Mouse (Mus musculus): ENCODE measurements around the gene Rpl31. TPM values are rescaled to one million over a fixed set of nuclear protein-coding genes. Genes with fewer than 3 reads are reported as not detected.
A peak's percentile ranks its signal among the peaks of the same experiment; 100 is the strongest.

Rpl31 gene
- 100 to 1,000 TPM; 494 to 584 TPM for total RNA-seq (2021)
- long read RNA-seq, experiment 1, transcript Rpl31-201 (5 exons, 1,049 nt): minor isoform, 14 of 38 reads
- long read RNA-seq, experiment 1, transcript Rpl31-202 (5 exons, 487 nt): major isoform, 15 of 38 reads
- long read RNA-seq, experiment 1, partial matches to known transcripts: 0 of 38 reads
- long read RNA-seq, experiment 1, other reads (novel, unspliced or antisense): 5 of 38 reads
- long read RNA-seq, experiment 2, transcript Rpl31-201 (5 exons, 1,049 nt): major isoform, 24 of 46 reads
- long read RNA-seq, experiment 2, transcript Rpl31-203 (4 exons, 630 nt): minor isoform, 6 of 46 reads
- long read RNA-seq, experiment 2, transcript Rpl31-202 (5 exons, 487 nt): minor isoform, 9 of 46 reads
- long read RNA-seq, experiment 2, partial matches to known transcripts: 2 of 46 reads
- long read RNA-seq, experiment 2, other reads (novel, unspliced or antisense): 3 of 46 reads

DNA sequence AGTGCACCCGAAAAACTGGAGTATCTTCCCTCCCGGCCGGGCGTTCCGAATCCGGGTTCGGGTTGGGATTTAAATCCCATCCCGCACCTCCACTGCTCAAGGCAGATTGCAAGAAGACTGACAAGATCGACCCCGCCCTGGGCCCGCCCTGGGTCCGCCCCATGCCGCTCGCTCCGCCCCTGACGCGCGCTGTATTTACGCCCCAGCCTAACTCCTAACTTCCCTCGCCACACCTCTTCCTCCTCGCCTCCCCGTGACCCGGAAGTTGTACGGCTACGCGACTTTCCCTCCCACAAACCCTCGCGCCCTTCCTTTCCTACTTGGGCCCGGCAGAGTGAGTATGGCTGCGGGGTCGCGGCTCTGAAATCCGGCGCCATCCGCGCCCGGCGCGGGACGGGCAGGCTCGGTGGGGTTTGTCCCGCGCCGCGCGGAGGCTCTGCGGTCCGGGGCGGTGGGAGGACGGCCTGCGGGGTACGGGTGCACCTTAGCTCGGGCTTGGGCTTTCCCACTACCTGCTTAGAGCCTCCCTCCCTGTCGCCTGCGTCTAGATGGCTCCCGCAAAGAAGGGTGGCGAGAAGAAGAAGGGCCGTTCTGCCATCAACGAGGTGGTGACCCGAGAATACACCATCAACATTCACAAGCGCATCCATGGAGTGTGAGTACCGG, at the start of gene Rpl31:
Gene Rpl31, plus strand, starts transcription at position 242 of the 666 bp plus-strand sequence.
- peak; percentile 97 to 98 for DNase-seq
- intact Hi-C loops (cut with DNase I): no loop called here

DNA sequence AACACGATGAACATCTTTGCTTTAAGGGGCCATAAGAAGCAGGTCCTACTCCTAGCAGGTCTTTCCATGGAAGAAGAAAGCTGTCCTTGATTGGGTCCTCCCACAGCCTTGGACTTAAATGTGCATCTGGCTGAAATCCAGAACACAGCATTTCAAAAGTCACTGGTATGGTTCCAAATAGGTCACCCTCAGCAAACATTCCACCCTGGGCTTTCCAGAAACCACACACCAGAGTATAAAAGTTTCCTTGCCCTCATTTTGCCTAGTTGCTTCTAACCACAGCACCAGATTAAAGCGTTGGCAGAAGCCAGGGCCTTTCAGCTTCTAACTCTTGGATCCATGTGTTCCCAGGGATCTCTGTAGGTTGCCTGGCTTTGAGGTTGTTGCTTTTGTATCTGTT, 49.7 kb upstream of the Rpl31 start:
- peak in 1 of 2 experiments; percentile 48 for DNase-seq
- intact Hi-C loops (cut with DNase I): no loop called here

DNA sequence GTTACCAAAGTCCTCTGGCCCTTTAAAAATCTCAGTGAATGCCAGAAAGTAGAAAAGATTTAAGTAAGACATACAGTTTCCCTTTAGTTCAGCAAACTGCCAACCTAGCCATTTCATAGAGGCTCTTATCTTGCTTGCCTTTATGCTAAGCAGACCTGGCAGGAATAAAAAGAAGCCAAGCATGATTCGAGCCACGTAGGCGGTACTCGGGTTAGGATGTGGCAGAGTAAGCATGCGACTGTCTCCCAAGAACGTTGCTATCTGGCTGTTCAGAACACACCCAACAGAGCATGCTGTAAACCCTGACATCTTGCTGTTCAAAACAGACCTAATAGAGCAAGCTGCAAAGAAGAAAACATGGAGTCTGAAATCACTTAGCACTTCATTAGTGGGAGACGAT, 48.8 kb upstream of the Rpl31 start:
- DNase-seq: no peak
- intact Hi-C loops (cut with DNase I): no loop called here

DNA sequence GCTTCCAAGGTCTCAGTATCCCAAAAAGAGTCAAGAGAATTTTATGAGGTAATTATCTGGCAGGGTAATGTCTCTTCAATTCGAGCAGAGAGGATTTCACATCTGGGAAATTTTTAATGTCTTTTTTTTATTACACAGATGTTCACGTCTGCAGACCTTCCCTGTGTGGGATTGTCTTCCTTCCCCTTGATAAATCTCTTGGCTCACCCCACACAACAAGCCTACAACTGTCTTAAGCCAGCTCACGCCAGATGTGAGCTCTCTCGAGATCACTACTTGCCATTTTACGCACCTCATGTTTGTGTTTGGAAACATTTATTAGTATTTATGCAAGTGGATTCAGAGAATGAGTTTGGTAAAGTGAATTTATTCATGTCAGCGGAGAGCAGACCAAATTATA, 45.7 kb upstream of the Rpl31 start:
- DNase-seq: no peak
- intact Hi-C loops (cut with DNase I): no loop called here

GRCm38 (mm10) chr1:39325228-39325627, 42.4 kb upstream of the Rpl31 start:
- DNase-seq: no peak
- intact Hi-C loops (cut with DNase I): no loop called here

DNA sequence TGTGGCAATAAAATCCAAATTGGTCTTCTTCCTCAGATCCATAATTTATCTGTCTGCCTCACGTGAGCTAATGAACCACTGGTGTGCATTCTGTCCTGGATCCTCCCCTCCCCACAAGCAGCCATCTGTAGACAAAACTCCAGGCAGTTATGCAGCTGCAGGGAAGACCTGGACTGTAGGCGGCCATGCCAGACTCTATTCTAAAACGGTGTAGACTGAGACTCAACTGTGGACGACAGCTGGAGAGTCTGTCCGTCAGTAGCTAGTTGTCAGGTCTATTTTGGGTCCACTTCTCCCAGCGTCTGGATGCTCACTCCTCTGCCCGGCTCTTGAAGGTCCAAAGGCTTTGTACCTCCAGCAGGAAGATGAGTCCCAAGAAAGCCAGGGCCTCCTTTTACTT, 40.1 kb upstream of the Rpl31 start:
- intact Hi-C loops (cut with DNase I): no loop called here

GRCm38 (mm10) chr1:39330857-39331594, 36.6 kb upstream of the Rpl31 start:
- intact Hi-C loops (cut with DNase I): no loop called here
- DNase-seq: peak; percentile 34 to 70

More for the DNA sequence above, 40.1 kb upstream of the Rpl31 start:
- no peak for DNase-seq

DNA sequence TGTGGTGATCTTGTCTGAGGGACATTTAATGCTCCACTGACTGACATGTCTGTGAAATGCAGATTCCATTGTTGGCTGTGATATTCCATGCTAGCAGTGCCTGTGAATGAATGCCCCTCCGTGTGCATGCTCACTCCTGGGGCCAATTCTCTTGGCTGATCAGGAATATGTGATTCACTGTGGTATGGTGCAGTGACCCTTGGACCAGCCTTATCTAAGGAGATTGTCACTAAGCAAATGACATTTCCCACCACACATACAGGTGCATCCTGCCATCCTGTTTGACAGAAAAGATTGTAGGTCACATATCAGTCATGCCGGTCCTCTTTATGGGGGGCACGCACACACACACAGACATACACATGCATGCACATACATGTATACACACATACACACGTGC, 35.2 kb upstream of the Rpl31 start:
- intact Hi-C loops (cut with DNase I): no loop called here

DNA sequence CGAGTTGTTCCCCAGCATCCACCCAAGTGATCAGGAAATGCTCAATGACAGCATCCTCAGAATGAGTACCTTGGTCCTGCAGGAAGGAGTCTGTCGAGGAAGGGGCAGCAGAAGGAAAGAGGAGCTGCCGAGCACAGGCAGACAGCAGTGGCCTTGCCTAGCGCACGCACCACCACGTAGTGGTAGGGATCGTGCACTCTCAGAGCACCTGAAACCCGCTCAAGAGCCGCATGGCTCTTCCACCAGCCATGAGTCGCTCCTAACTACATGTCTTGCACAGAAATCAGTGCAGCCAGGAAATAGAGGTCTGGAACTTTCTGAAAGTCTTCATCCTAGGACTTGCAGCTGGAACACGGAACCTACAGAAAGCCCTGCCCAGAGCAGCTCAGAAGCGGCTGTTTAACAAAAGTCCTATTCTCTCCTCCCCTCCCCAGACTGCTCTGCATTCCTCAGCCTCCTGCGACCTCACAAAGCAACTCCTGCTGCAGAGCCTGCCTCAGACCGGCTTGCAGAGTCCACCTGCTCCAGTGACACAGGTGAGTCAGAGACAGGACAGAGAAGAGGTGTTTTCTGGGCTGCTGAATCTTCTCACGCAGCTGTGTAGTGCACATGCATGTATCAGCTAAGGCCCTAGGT, 32.0 kb upstream of the Rpl31 start:
- DNase-seq: no peak
- intact Hi-C loops (cut with DNase I): loop anchor here (5.0 kb wide), 1 partner anchor 123 kb away; no protein-coding TSS in a partner anchor

More for the DNA sequence above, 35.2 kb upstream of the Rpl31 start:
- DNase-seq: no peak

GRCm38 (mm10) chr1:39336788-39337187, 30.9 kb upstream of the Rpl31 start:
- intact Hi-C loops (cut with DNase I): loop anchor here (5.0 kb wide), 1 partner anchor 124 kb away; no protein-coding TSS in a partner anchor
- no peak for DNase-seq

- intact Hi-C loops (cut with DNase I): loop anchor here (5.0 kb wide), 1 partner anchor 127 kb away; no protein-coding TSS in a partner anchor
- no peak for DNase-seq
Measured at GRCm38 (mm10) chr1:39338831-39339230, 28.8 kb upstream of the Rpl31 start.

DNA sequence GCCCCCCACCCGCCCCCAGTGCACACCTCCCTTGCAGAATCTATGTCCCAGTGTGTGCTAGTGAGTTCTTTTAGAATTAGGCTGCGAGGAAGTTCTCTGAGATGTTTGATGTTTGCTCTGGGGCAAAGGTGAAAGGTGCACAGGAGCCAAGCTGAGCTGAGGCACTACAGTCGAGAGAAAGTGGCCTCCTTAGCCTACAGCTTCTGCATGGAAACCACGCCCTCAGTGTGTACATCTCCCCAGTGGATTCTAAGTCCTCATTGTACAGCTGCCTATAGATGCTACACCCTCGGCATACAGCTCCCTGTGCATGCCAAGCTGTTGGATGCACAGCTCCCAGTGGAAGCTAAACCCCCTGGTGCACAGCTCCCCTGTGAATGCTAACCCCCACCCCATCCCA, 28.2 kb upstream of the Rpl31 start:
- DNase-seq: no peak
- intact Hi-C loops (cut with DNase I): loop anchor here (5.0 kb wide), 1 partner anchor 127 kb away; no protein-coding TSS in a partner anchor

DNA sequence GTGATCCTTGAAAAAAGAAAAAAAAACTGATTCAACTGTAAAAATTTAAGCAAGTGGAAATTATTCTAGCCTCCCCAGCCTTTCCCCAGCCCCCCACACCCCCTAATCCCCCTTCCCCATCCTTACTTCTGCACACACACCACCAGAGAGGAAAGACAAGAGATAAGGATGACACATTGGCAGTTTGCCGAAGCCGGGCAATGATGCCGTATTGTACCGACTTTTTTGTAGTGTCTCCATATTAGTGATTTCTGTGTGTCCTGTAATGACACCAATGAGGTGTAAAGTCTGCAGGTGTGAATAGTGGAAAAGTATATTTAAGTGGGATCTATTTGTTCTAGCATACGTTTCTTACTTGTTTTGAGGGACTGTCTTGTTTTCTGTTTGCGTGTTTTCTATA, 27.5 kb upstream of the Rpl31 start:
- DNase-seq: no peak
- intact Hi-C loops (cut with DNase I): loop anchor here (1.0 to 5.0 kb wide), 3 partner anchors 148 to 339 kb away; partner anchors contain the start of gene Npas2

DNA sequence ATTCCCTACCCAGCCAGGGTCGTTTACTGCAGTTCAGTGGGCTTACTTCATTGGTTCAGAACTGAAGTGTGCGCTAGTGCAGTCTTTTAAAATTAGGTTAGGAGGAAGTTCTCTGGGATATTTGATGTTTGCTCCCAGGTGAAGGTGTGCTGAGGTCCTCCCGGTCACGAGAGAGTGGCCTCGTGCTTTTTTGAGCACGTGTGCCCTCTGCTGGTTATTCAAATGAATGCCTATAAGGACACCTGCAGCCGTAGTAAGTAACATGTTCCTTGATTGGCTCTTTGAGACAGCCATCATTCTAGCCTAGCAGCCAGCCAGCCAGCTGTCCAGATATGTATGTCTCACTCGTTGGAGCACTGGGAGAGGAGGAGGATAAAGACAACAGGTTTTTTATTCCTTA, 27.0 kb upstream of the Rpl31 start:
- DNase-seq: peak; percentile 47 to 60

GRCm38 (mm10) chr1:39341807-39342206, 25.8 kb upstream of the Rpl31 start:
- DNase-seq: peak; percentile 25 to 42
- intact Hi-C loops (cut with DNase I): loop anchor here (2.0 to 5.0 kb wide), 2 partner anchors 150 to 341 kb away; partner anchors contain the start of gene Npas2

More for the DNA sequence above, 27.0 kb upstream of the Rpl31 start:
- intact Hi-C loops (cut with DNase I): loop anchor here (1.0 to 5.0 kb wide), 3 partner anchors 148 to 340 kb away; partner anchors contain the start of gene Npas2

DNA sequence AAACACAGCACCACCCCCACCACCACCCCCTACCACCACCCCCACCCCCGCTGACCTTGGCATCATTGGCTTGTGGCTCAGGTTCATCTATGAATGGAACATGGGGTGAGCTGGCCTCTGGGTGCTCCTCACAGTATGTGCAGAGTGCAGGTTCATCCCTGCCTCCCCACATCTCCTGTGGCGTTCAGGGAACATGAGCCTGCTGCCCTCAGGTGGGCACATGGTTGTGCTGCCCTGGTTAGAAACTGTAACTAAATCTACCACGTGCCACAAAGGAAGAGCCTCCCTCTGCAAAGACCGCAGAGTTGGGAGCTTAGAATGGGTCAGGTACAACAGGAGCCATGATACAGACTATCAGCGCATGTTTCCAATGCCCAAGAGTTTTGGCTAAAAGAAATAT, 24.4 kb upstream of the Rpl31 start:
- no peak for DNase-seq
- intact Hi-C loops (cut with DNase I): loop anchor here (5.0 kb wide), 1 partner anchor 151 kb away; the partner anchor contains the start of gene Npas2

DNA sequence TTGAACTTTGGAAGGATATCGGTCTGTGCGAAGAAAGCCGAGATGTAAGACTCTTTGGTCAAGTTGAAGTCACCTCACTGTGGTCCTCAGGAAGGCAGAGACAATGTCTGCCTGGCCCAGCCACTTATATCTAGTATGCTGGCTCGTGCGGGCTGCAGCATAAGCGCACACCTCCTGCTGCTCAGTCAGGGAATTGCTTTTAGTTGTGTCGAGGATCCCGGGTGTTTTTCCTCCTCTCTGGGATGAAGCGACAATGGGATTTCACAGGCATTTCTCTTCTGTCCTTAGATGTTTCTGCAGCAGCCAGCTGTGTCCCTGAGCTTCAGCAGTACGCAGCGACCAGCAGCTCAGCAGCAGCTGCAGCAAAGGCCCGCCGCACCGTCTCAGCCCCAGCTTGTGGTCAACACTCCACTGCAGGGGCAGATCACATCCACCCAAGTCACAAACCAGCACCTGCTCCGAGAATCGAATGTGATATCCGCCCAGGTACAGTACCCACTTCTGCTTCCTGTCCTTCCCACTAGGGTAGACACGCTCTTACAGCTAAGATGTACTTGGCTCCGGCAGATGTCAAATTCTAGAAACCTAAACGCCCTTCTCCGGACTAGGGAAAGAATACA, 22.6 kb upstream of the Rpl31 start:
- DNase-seq: no peak
- intact Hi-C loops (cut with DNase I): loop anchor here (5.0 kb wide), 1 partner anchor 153 kb away; the partner anchor contains the start of gene Npas2

- intact Hi-C loops (cut with DNase I): no loop called here
- DNase-seq: peak; percentile 30 to 53
Measured at GRCm38 (mm10) chr1:39349001-39349400, 18.6 kb upstream of the Rpl31 start.

DNA sequence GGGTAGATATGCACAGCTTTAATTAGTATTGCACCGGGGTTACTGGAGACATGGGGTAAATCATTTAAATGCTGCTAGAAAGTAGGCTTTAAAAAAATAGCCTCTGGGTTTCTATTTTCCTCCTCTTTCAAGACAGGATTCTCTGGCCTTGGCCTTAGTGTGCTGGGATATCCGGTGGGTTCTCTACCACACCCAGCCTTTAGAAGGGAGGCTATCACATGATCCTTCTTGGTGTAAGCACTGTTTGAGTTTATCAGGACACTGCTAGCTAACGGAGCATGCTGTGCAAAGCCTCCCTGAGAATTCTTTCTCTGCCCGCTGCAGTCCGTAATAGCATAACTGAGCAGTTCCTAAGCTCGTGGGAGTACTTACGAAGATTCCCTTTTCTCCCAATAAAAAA, 18.2 kb upstream of the Rpl31 start:
- intact Hi-C loops (cut with DNase I): no loop called here
- no peak for DNase-seq
